Mouse (Mus musculus): ENCODE data around the gene Edem1.
A peak's percentile ranks its signal among the peaks of the same experiment; 100 is the strongest.

DNA sequence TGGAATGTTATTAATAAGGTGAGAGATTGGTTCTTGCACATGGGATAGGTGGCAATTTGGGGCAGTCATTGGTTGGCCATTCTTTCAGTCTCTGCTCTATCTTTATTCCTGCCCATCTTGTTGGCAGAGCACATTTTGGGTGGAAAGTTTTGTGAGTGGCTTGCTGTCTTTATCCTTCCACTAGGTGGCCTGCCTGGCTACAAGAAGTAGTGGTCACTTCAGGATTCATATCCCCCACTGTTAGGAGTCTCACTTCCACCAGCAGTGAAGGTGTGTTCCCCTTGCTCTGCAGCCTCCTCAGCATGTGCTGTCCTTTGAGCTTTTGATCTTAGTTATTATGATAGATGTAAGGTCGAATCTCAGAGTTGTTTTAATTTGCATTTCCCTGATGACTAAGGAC is 19.7 kb upstream of the Edem1 start:
- TF ChIP-seq POLR2A (IDR thresholded peaks at IDR 0.05; ENCODE audit: low read depth, low read length), result no peak
- peak; percentile 18; the same call in 1 of the 2 replicates for TF ChIP-seq CTCF (conservative IDR thresholded peaks at IDR 0.05; ENCODE audit: insufficient read depth, insufficient read length, low read depth, low read length)
